Mouse (Mus musculus): ENCODE data around the gene Lypd6. TPM values are rescaled to one million over a fixed set of nuclear protein-coding genes. Genes with fewer than 3 reads are reported as not detected.

Gene Lypd6
- 10 to 100 TPM in 1 of 2 experiments, 1 to 10 TPM in 1; 6.9 to 24.1 TPM for total RNA-seq (2021)
- long read RNA-seq, experiment 1, partial matches to known transcripts = 1 of 3 reads
- long read RNA-seq, experiment 1, other reads (novel, unspliced or antisense) = 1 of 3 reads
- long read RNA-seq, experiment 2, partial matches to known transcripts = 0 of 1 reads
- long read RNA-seq, experiment 2, other reads (novel, unspliced or antisense) = 0 of 1 reads

GRCm38 (mm10) chr2:50066246-50066967 lies at the start of gene Lypd6:
Gene Lypd6 (plus strand): TSS chr2:50066429.
- peak; percentile 85 to 87 for DNase-seq

GRCm38 (mm10) chr2:50019477-50019876 lies 46.8 kb upstream of the Lypd6 start:
- no peak for DNase-seq

- DNase-seq = peak in 1 of 2 experiments; percentile 9
These were observed 40.7 kb upstream of the Lypd6 start for GRCm38 (mm10) chr2:50025549-50025948.

- DNase-seq = no peak
These were observed 37.3 kb upstream of the Lypd6 start for GRCm38 (mm10) chr2:50028930-50029329.

GRCm38 (mm10) chr2:50044170-50044870 lies 21.9 kb upstream of the Lypd6 start:
- DNase-seq = no peak

- DNase-seq = no peak
These were observed 21.3 kb upstream of the Lypd6 start for GRCm38 (mm10) chr2:50044871-50045470.

GRCm38 (mm10) chr2:50045841-50046240 lies 20.4 kb upstream of the Lypd6 start:
- DNase-seq = no peak

- no peak for DNase-seq
These were observed 17.8 kb upstream of the Lypd6 start for GRCm38 (mm10) chr2:50048442-50048841.

- no peak for DNase-seq
These were observed 12.3 kb upstream of the Lypd6 start for GRCm38 (mm10) chr2:50053893-50054292.

- DNase-seq = no peak
These were observed 355 bp upstream of the Lypd6 start for GRCm38 (mm10) chr2:50065902-50066245.

GRCm38 (mm10) chr2:50066968-50067315 lies 713 bp downstream of the Lypd6 start:
- DNase-seq = no peak

GRCm38 (mm10) chr2:50069571-50070295 lies 3.5 kb downstream of the Lypd6 start:
- DNase-seq = peak; percentile 82 to 86

- no peak for DNase-seq
These were observed 5.9 kb downstream of the Lypd6 start for GRCm38 (mm10) chr2:50072158-50072557.

GRCm38 (mm10) chr2:50084746-50085145 lies 18.5 kb downstream of the Lypd6 start:
- DNase-seq = no peak

- DNase-seq = no peak
These were observed 21.5 kb downstream of the Lypd6 start for GRCm38 (mm10) chr2:50087761-50088160.

- no peak for DNase-seq
These were observed 30.1 kb downstream of the Lypd6 start for GRCm38 (mm10) chr2:50096336-50096735.

- no peak for DNase-seq
These were observed 34.3 kb downstream of the Lypd6 start for GRCm38 (mm10) chr2:50100364-50101151.

- peak in 1 of 2 experiments; percentile 3 for DNase-seq
These were observed 34.9 kb downstream of the Lypd6 start for GRCm38 (mm10) chr2:50101152-50101450.

- no peak for DNase-seq
These were observed 37.7 kb downstream of the Lypd6 start for GRCm38 (mm10) chr2:50103850-50104503.

- no peak for DNase-seq
These were observed 39.4 kb downstream of the Lypd6 start for GRCm38 (mm10) chr2:50105590-50105989.

- no peak for DNase-seq
These were observed 39.8 kb downstream of the Lypd6 start for GRCm38 (mm10) chr2:50105992-50106391.

Data from adrenal gland, postnatal 36 days (tissue).